Mouse (Mus musculus) heart, postnatal 14 days (tissue): ENCODE results near the gene Art2b. TPM values are rescaled to one million over a fixed set of nuclear protein-coding genes. Genes with fewer than 3 reads are reported as not detected.
"Not testable (repeated sequence)": the region's sequence is repeated elsewhere in the genome, so short reads cannot be mapped to it uniquely, and the experiment has no call there.

ENCODE experiments used
- DNase-seq, 2 experiments: peaks; one replicate each; pipeline ENCODE4 v3.0.0; 2021 to 2022
- intact Hi-C: fragments of 180-260 bp; cut with DNase I; formaldehyde crosslinking; loops from one replicate; pipeline ENCODE4 v1.15.1; 2025
- total RNA-seq, 2 experiments: library from RNA; stranded (reverse); gene quantifications; 2 replicates each; pipeline ENCODE4 v1.2.3; 2021

Gene Art2b
- total RNA-seq, 2 experiments from 2014 or later = not detected

DNA sequence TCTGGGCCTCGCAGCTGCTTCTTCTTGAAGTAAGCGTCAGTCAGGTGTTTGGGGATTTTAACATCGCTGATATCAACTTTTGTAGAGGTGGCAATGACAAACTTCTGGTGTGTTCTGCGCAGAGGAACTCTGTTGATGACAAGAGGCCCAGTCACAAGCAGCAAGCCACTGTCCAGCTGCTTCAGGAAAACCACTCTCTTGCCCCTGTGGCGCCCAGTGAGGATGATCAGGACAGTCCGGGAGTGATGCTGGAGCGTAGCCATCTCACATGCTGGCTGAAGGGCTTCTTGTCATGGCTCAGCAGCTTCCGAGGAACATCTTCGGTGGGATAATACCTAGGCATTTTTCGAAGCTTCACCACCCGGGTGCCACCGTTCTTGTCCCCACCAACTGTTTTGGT is 11.8 kb downstream of the Art2b start:
- DNase-seq, intact Hi-C loops: not testable (repeated sequence)

GRCm38 (mm10) chr7:101564086-101564485 is 21.3 kb downstream of the Art2b start:
- intact Hi-C loops = no loop called here

GRCm38 (mm10) chr7:101559393-101559792 is 26.0 kb downstream of the Art2b start:
- intact Hi-C loops, DNase-seq: not testable (repeated sequence)

More at GRCm38 (mm10) chr7:101564086-101564485, 21.3 kb downstream of the Art2b start:
- no peak for DNase-seq

- DNase-seq = no peak
- intact Hi-C loops = no loop called here
Observed at GRCm38 (mm10) chr7:101557391-101557790, 28.0 kb downstream of the Art2b start.

- DNase-seq, intact Hi-C loops: not testable (repeated sequence)
Observed at GRCm38 (mm10) chr7:101555473-101555872, 29.9 kb downstream of the Art2b start.

DNA sequence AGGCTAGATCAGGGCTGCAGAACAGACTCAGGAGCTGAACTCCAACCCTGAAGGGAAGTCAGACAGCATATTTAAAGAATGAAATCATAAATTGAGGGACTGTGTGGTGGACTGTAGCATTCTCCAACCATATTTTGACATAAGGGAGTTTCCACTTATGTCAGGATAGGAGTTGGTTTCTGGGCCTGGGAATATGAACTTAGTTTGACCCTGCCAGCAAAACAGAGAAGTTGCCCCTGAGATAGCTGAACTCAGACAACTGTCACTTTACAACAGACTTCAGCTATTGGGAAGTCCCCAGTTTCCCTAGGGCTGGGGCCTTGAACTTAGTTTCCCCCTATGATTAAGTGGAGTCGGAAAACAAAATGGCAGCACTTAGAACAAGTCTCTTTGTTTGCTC is 33.9 kb downstream of the Art2b start:
- intact Hi-C loops = no loop called here

GRCm38 (mm10) chr7:101550686-101551485 is 34.5 kb downstream of the Art2b start:
- intact Hi-C loops = no loop called here
- DNase-seq = no peak

More for the DNA sequence above, 33.9 kb downstream of the Art2b start:
- no peak for DNase-seq

- intact Hi-C loops = loop anchor here (5.0 kb wide), 1 partner anchor 68 kb away; no protein-coding TSS in a partner anchor
- DNase-seq = no peak
Observed at GRCm38 (mm10) chr7:101549266-101549665, 36.1 kb downstream of the Art2b start.

DNA sequence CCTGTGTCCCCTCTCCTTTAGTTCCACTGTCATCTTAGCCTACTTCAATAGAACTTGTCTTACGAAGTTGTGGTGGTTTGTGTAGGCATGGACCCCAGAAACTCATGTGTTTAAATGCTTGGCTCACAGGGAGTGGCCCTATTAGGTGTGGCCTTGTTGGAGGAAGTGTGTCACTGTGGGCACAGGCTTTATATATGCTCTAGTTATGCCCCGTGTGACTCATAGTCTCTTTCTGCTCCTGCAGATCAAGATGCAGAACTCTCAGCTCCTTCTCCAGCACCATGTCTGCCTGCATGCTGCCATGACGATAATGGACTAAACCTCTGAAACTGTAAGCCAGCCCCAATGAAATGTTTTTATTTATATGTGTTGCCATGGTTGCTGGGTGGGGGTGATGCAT is 37.7 kb downstream of the Art2b start:
- DNase-seq = no peak
- intact Hi-C loops = loop anchor here (5.0 kb wide), 1 partner anchor 70 kb away; no protein-coding TSS in a partner anchor

GRCm38 (mm10) chr7:101541734-101542133 is 43.7 kb downstream of the Art2b start:
- no peak for DNase-seq
- intact Hi-C loops = loop anchor here (1.0 to 5.0 kb wide), 3 partner anchors 39 to 129 kb away; no protein-coding TSS in a partner anchor

- intact Hi-C loops = loop anchor here (1.0 to 5.0 kb wide), 3 partner anchors 39 to 129 kb away; no protein-coding TSS in a partner anchor
- DNase-seq = peak; percentile 62 to 75
Observed at GRCm38 (mm10) chr7:101541132-101541531, 44.3 kb downstream of the Art2b start.

GRCm38 (mm10) chr7:101540684-101541083 is 44.7 kb downstream of the Art2b start:
- intact Hi-C loops = loop anchor here (1.0 to 5.0 kb wide), 3 partner anchors 38 to 128 kb away; no protein-coding TSS in a partner anchor
- no peak for DNase-seq

- DNase-seq = no peak
- intact Hi-C loops = loop anchor here (5.0 kb wide), 1 partner anchor 37 kb away; no protein-coding TSS in a partner anchor
Observed at GRCm38 (mm10) chr7:101539774-101540173, 45.6 kb downstream of the Art2b start.

DNA sequence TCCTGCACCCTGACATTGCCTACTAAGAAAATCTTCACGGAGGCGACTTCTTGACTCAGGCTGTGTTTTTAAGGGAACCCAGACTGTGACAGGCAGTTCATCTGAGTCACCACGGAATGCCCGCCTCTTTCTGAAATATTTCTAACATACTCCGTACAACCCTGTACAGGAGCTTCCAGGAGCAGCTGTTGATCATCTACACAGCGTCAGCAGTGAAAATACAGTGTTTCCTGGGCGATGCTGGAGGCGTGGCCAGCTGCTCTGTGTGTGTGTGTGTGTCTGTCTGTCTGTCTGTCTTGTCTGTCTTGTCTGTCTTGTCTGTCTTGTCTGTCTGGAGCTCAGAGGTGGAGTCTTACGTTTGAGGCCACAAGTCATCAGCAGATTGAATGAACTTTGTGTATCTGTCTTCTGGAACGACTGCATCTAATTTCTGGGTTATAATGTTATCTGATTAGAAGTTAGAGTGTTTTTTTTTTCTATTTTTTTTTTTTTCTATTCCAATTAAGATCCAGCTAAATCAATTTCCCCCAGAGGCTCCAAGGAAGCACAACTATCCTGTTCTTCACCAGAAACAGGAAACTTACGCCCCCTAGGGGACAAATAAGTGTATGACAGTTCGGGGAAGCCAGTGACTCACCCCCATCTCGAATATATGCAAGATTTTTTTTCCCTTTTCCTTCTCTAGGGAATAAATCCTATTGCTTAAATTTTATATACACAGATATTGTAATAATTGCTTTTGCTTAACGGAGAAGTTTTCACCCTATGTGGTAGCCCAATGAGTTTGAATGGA is 47.1 kb downstream of the Art2b start:
- DNase-seq = peak; percentile 25 to 48
- intact Hi-C loops = no loop called here

- no peak for DNase-seq
- intact Hi-C loops = no loop called here
Observed at GRCm38 (mm10) chr7:101537541-101537940, 47.9 kb downstream of the Art2b start.

GRCm38 (mm10) chr7:101535517-101535916 is 49.9 kb downstream of the Art2b start:
- intact Hi-C loops = no loop called here
- no peak for DNase-seq

GRCm38 (mm10) chr7:101535102-101535501 is 50.3 kb downstream of the Art2b start:
- intact Hi-C loops = no loop called here
- DNase-seq = no peak

DNA sequence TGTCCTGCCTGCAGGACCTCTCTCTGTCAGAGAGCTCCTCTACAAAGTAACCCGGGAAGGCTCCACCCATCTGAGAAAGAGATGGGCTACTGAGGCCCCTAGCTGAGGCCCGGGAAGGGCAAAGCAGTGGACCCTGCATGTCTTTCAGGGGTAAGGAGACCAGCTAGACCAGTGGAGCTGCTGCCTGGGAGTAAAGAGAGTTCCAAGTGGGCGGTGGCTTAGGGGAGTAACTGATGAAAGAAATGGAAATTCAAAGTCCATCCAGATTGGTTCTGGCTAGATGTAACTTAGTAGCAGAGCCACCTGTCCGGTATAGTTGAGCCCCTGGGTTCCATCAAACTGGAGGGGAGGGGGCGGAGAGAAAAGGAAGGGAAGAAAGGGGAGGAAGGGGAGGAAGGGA is 51.0 kb downstream of the Art2b start:
- no peak for DNase-seq
- intact Hi-C loops = no loop called here
